Mouse (Mus musculus) spleen, adult 2 months (tissue): ENCODE measurements around the gene Ccdc34.

Source experiments
- CTCF ChIP-seq: fragments of 200-500 bp; IDR thresholded peaks from 2 replicates; pipeline ENCODE4 v1.5.1; 2011; ENCODE audit warnings: mild to moderate bottlenecking, inconsistent platforms; ENCODE audit not compliant: insufficient read depth, insufficient read length, insufficient replicate concordance; ENCODE audit errors: extremely low read depth
- POLR2A ChIP-seq: fragments of 200-500 bp; IDR thresholded peaks from 2 replicates; pipeline ENCODE4 v1.6.1; 2011; ENCODE audit warnings: low read depth, low read length, inconsistent platforms

DNA sequence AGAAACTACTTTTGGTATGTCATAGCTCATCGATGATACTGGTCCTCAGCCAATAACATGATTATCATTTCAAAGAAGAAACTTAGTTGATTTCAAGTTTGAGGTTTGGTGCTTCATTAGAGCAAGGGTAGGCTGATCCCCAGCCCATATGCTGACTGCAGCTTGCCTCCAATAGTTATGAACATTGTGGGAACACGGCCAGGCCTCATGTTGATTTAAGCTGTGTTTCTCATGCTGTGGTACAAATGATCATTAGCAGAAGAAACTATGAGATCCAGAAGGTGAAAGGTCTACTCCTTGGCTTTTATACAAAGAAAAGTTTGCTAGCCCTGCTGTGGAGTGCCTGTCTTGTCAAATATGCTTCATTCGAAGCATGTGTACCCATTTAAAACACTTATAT lies 12.5 kb upstream of the Ccdc34 start:
- no peak for TF ChIP-seq POLR2A
- no peak for TF ChIP-seq CTCF
